Mouse (Mus musculus): ENCODE results near the gene Prrt3.

Gene Prrt3

GRCm38 (mm10) chr6:113444207-113444965, 57.3 kb downstream of the Prrt3 start:
- no peak for ATAC-seq (ENCODE audit: low TSS enrichment)

All from frontal cortex, adult (tissue).